In the genomic region with DNA sequence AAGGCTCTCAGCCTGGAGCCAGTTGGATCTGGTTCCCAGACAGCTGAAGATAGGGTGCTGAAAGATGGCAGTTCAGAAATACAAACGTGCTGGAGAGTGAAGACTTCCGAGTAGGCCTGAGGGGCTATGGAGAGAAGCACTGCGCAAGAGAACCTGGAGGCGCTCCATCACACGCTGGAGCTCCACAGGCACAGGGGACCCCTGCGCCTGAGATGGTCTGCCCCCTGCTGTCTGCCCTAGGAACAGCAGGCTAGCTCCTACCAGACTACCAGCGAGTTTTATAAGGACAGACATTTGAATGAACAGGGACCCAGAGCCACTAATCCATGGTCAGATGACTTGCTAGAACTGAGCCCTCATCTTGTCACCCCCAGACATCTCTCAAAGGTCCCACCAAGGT, we compare ENCODE assay signal across 9 mouse cellular contexts. TPM values are rescaled to one million over a fixed set of nuclear protein-coding genes. Genes with fewer than 3 reads are reported as not detected.
DNase-seq lines count a peak whose midpoint lies in the region; ATAC-seq and TF ChIP-seq lines count a peak whose summit lies in the region.
"Had no signal": no experiment of that assay in that cellular context is flagged by ENCODE, and none has a peak within 500 bp of the region (broad histone marks: within the 10 kb centered on the region; RNA-seq: fewer than 3 reads in every experiment).

No protein-coding gene starts in this region.

- H3K27me3 ChIP-seq in MEL (ENCODE audit: control insufficient read depth in 1 of 2, insufficient read depth in 2 of 2, low read length in 2 of 2), result no peaks in the 10 kb centered on the region; a peak in 1 of 4 replicates
- no peaks in the 10 kb centered on the region for H3K27me3 ChIP-seq in hindbrain, embryonic 10.5 days (ENCODE audit: insufficient read depth, poor library complexity, severe bottlenecking)
- no peaks in the 10 kb centered on the region for H3K27me3 ChIP-seq in lung, embryonic 15.5 days

- no peak overlapping the region for H3K27ac ChIP-seq in MEL (ENCODE audit: control insufficient read depth, low read depth, low read length)
- no peak overlapping the region for H3K27ac ChIP-seq in hindbrain, embryonic 10.5 days
- peak overlapping the region; percentile 88; the same call in 1 of the 2 replicates for H3K27ac ChIP-seq in lung, embryonic 15.5 days

- TF ChIP-seq EP300 in MEL (IDR thresholded peaks at IDR 0.05; ENCODE audit: low read depth in 1 of 2, low read length in 2 of 2), result no peak

- no peak overlapping the region for H3K4me2 ChIP-seq in lung, embryonic 15.5 days

- no peaks in the 10 kb centered on the region for H3K9me3 ChIP-seq in MEL (replicated peaks; ENCODE audit: insufficient read depth, low read length)
- no peaks in the 10 kb centered on the region for H3K9me3 ChIP-seq in hindbrain, embryonic 10.5 days
- no peaks in the 10 kb centered on the region for H3K9me3 ChIP-seq in lung, embryonic 15.5 days
- H3K9me3 ChIP-seq: megakaryocyte, embryonic 14.5 days had no signal

- no peaks in the 10 kb centered on the region for H3K4me1 ChIP-seq in MEL (ENCODE audit: control insufficient read depth in 1 of 2, insufficient read depth in 2 of 2, low read length in 2 of 2)
- peaks cover 26% of the 10 kb centered on the region for H3K4me1 ChIP-seq in hindbrain, embryonic 10.5 days (replicated peaks)
- H3K4me1 ChIP-seq in lung, embryonic 15.5 days, result peaks cover 18% of the 10 kb centered on the region

- ATAC-seq in lung, embryonic 15.5 days (ENCODE audit: borderline replicate concordance, extremely low read depth, low FRiP score, low TSS enrichment), result peak; percentile 56; the same call in 1 of the 2 replicates

- TF ChIP-seq POLR2A in MEL (IDR thresholded peaks at IDR 0.05; ENCODE audit: control insufficient read depth in 1 of 2, insufficient read depth in 1 of 2, low read depth in 1 of 2, low read length in 2 of 2, poor library complexity in 1 of 2), result no peak

- H3K36me3 ChIP-seq in MEL (ENCODE audit: control insufficient read depth in 1 of 2, insufficient read depth in 2 of 2, low read length in 2 of 2), result peaks cover 0 to 2% of the 10 kb centered on the region in 2 experiments; a peak in 2 of 4 replicates
- H3K36me3 ChIP-seq in hindbrain, embryonic 10.5 days, result peaks cover 29% of the 10 kb centered on the region
- peaks cover 16% of the 10 kb centered on the region for H3K36me3 ChIP-seq in lung, embryonic 15.5 days

- H3K79me2 ChIP-seq in MEL (ENCODE audit: control insufficient read depth, insufficient read depth, low read length, poor library complexity), result no peaks in the 10 kb centered on the region

- TF ChIP-seq CTCF in MEL (IDR thresholded peaks at IDR 0.05 in 2 of 3, conservative IDR thresholded peaks at IDR 0.05 in 1 of 3; ENCODE audit: control insufficient read depth in 1 of 3, insufficient read depth in 1 of 3, low read depth in 2 of 3, low read length in 3 of 3, poor library complexity in 1 of 3, severe bottlenecking in 1 of 3), result peak; percentile 88 to 91 (median 91)

- peak; percentile 84 for DNase-seq in MEL (ENCODE audit: low read depth, low spot score)
- DNase-seq in cerebellum, adult 18-20 months, result peak; percentile 75 to 84
- peak; percentile 79 for DNase-seq in forelimb bud, embryonic 11.5 days (ENCODE audit: low read depth, low spot score)
- peak; percentile 87 for DNase-seq in hindbrain, embryonic 10.5 days (ENCODE audit: low spot score)
- DNase-seq in layer of hippocampus, adult 8-10 months (ENCODE audit: low spot score in 2 of 2), result peak; percentile 64 to 88
- DNase-seq in ovary, postnatal 10 days (ENCODE audit: low spot score), result peak; percentile 78
- DNase-seq in thymus, postnatal 0 days (ENCODE audit: low spot score), result peak; percentile 86

- 7% methylated on average over 7 of the region's 7 CpGs for WGBS in hindbrain, embryonic 10.5 days
- WGBS in lung, embryonic 15.5 days, result 3% methylated on average over 7 of the region's 7 CpGs

- peak; percentile 87 for TF ChIP-seq RAD21 in MEL (IDR thresholded peaks at IDR 0.05; ENCODE audit: low read depth, low read length)

- no peak overlapping the region for H3K4me3 ChIP-seq in MEL (ENCODE audit: control insufficient read depth in 1 of 2, insufficient read depth in 1 of 2, low read depth in 2 of 2, low read length in 2 of 2)
- no peak overlapping the region for H3K4me3 ChIP-seq in hindbrain, embryonic 10.5 days
- H3K4me3 ChIP-seq in lung, embryonic 15.5 days, result no peak overlapping the region
- H3K4me3 ChIP-seq: megakaryocyte, embryonic 14.5 days had no signal

- no peak overlapping the region for H3K9ac ChIP-seq in MEL (ENCODE audit: control insufficient read depth, low read depth, low read length, poor library complexity, severe bottlenecking)
- no peak overlapping the region for H3K9ac ChIP-seq in lung, embryonic 15.5 days

TF ChIP-seq in MEL, 35 proteins besides CTCF, POLR2A, EP300 and RAD21:
- peak; percentile 37; the same call in 1 of the 2 replicates for TF ChIP-seq NRF1 (IDR thresholded peaks at IDR 0.05; ENCODE audit: insufficient read depth, low read depth, low read length, poor library complexity, severe bottlenecking)
- TF ChIP-seq CHD1 (IDR thresholded peaks at IDR 0.05; ENCODE audit: low read depth, low read length), result no peak
- TF ChIP-seq MXI1 (IDR thresholded peaks at IDR 0.05; ENCODE audit: low read depth, low read length), result 0 out of 2 replicates have a peak, but pooled peaks have one; percentile 27
- TF ChIP-seq RCOR1 (IDR thresholded peaks at IDR 0.05; ENCODE audit: low read depth, low read length), result no peak
- TF ChIP-seq SIN3A (IDR thresholded peaks at IDR 0.05; ENCODE audit: low read length), result peak; percentile 43; the same call in 1 of the 2 replicates
- TF ChIP-seq SMC3 (IDR thresholded peaks at IDR 0.05; ENCODE audit: low read depth, low read length), result peak; percentile 98
- TF ChIP-seq MEF2A (IDR thresholded peaks at IDR 0.05; ENCODE audit: extremely low read depth, insufficient replicate concordance, low read depth, low read length, poor library complexity, severe bottlenecking), result no peak
- TF ChIP-seq USF1 (IDR thresholded peaks at IDR 0.05; ENCODE audit: low read depth, low read length), result no peak
- TF ChIP-seq MYC (IDR thresholded peaks at IDR 0.05; ENCODE audit: low read depth, low read length), result no peak
- TF ChIP-seq MYB (IDR thresholded peaks at IDR 0.05; ENCODE audit: low read depth, low read length), result no peak
- peak; percentile 89 for TF ChIP-seq ZC3H11A (IDR thresholded peaks at IDR 0.05; ENCODE audit: low read depth, low read length)

RNA-seq across cellular contexts. Expression of gene Eid3, which starts 35.0 kb away (rescaled TPM):
- 1.2 and 1.3 TPM in 2 replicates for total RNA-seq in MEL (2012; rRNA removed)
- polyA plus RNA-seq in MEL (2012; ENCODE audit: insufficient read depth in 1 of 2, insufficient read length in 2 of 2, low read depth in 1 of 2, low replicate concordance in 2 of 2, missing spikeins in 1 of 2), result 1 to 10 TPM in 1 of 2 experiments, not detected in 1; 1.2 TPM
- 0.20 and 0.68 TPM in 2 replicates for polyA plus RNA-seq in hindbrain, embryonic 10.5 days (2016; fragmentation: Nextera tagmentation; extraction: Ambion mirVana)
- 1 to 10 TPM; 1.7 to 3.4 (median 2.6) TPM for total RNA-seq in layer of hippocampus, adult 8-10 months (2022)
- polyA plus RNA-seq in lung, embryonic 15.5 days (2015; fragmentation: Nextera tagmentation; extraction: Ambion mirVana), result 0.24 and 0.56 TPM in 2 replicates
- 0.19 and 0.27 TPM in 2 replicates for polyA plus RNA-seq in thymus, postnatal 0 days (2015; fragmentation: Nextera tagmentation; extraction: Ambion mirVana)
